ENCODE assay signal across 8 mouse cellular contexts in the genomic region with DNA sequence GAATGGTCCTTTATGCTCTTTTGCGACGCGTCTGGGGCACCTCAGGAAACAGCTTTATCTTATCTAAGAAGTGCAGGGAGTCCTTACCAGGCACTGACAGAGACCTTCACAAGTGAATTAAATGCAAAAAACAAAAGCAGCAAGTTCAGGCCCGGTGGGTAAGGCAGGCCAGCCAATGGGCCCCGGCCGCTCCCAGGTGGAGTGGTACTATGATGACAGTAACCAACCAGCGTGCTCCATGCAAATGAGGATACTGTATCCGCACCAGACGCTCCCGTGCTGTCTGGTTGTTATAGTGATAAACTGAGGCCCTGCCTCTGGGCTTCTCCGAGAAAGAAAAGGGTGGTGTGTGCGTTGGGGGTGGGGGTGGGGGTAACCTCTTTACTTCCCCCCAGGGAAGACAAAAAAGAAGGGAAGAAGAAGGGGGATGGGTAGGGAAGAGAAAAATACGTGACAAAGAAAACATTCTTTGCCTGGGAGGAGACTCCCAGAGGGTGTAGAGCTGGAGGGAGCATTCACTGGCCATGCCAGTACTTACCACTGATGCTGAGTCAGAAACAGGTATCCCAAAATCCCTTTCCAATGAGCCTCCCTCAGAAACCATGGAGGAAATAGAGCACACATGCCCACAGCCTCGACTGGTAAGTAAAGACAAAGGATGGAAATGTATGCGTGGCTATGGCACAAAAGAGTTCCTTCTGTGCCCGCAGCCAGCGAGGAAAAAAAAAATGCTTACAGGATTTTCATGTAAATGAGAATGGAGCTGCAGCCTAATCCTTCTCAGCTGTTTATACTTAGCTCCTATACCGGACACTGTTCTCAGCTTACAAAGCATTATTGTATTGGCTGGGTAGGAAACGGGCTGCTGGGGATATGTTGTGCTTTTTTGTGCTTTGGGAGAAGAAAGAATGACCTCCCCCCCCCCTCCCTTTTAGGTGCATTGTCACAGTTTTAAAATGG. TPM values are rescaled to one million over a fixed set of nuclear protein-coding genes. Genes with fewer than 3 reads are reported as not detected.
DNase-seq lines count a peak whose midpoint lies in the region; ATAC-seq and TF ChIP-seq lines count a peak whose summit lies in the region.

No protein-coding gene starts in this region.

- no peak for TF ChIP-seq POLR2A in ES-Bruce4 (IDR thresholded peaks at IDR 0.05; ENCODE audit: insufficient read depth, low read length)
- no peak for TF ChIP-seq POLR2A in lung, adult 2 months (IDR thresholded peaks at IDR 0.05; ENCODE audit: borderline replicate concordance, extremely low read depth, low read depth, low read length)

- H3K9ac ChIP-seq in ES-Bruce4 (ENCODE audit: low read depth, poor library complexity, severe bottlenecking) = peak overlapping the region; percentile 68; the same call in 1 of the 2 replicates
- peak overlapping the region; percentile 49 for H3K9ac ChIP-seq in neural tube, embryonic 15.5 days (replicated peaks)

- H3K27me3 ChIP-seq in ES-Bruce4 (ENCODE audit: control insufficient read depth, insufficient read depth, low read length, poor library complexity, severe bottlenecking) = no peaks in the 10 kb centered on the region
- peaks cover 2% of the 10 kb centered on the region; the same call in 1 of the 2 replicates for H3K27me3 ChIP-seq in erythroblast, embryonic 14.5 days (ENCODE audit: control insufficient read depth)
- H3K27me3 ChIP-seq in neural tube, embryonic 15.5 days (replicated peaks) = no peaks in the 10 kb centered on the region

- peaks cover 1% of the 10 kb centered on the region for H3K4me1 ChIP-seq in ES-Bruce4 (ENCODE audit: control insufficient read depth, insufficient read depth, low read length)
- H3K4me1 ChIP-seq in brown adipose tissue, adult 24 weeks (ENCODE audit: control insufficient read depth, insufficient read depth, insufficient read length, low read length) = no peaks in the 10 kb centered on the region; the same call in 1 of the 2 replicates
- H3K4me1 ChIP-seq in erythroblast, embryonic 14.5 days (ENCODE audit: control insufficient read depth) = peaks cover 41% of the 10 kb centered on the region
- H3K4me1 ChIP-seq in lung, adult 2 months (ENCODE audit: control insufficient read depth, insufficient read depth, low read length) = no peaks in the 10 kb centered on the region
- no peaks in the 10 kb centered on the region for H3K4me1 ChIP-seq in neural tube, embryonic 15.5 days

- peak overlapping the region; percentile 83 for H3K4me3 ChIP-seq in ES-Bruce4 (ENCODE audit: low read depth, low read length)
- peak overlapping the region; percentile 6; the same call in 1 of the 2 replicates for H3K4me3 ChIP-seq in brown adipose tissue, adult 24 weeks (ENCODE audit: insufficient read depth, low read depth, low read length)
- peak overlapping the region; percentile 80 for H3K4me3 ChIP-seq in erythroblast, embryonic 14.5 days (replicated peaks)
- peak overlapping the region; percentile 58 for H3K4me3 ChIP-seq in layer of hippocampus, adult 2 months
- no peak overlapping the region for H3K4me3 ChIP-seq in lung, adult 2 months (replicated peaks; ENCODE audit: extremely low read depth, low read depth, low read length)
- peak overlapping the region; percentile 43 for H3K4me3 ChIP-seq in neural tube, embryonic 15.5 days (replicated peaks)

- peak; percentile 36; the same call in 1 of the 2 replicates for TF ChIP-seq EP300 in ES-Bruce4 (IDR thresholded peaks at IDR 0.05; ENCODE audit: insufficient read depth, low read depth, low read length)

- intact Hi-C loops in heart, postnatal 10 days (cut with DNase I) = no loop called here

- no peaks in the 10 kb centered on the region for H3K9me3 ChIP-seq in ES-Bruce4 (replicated peaks; ENCODE audit: control insufficient read depth, insufficient read depth, low read length, poor library complexity, severe bottlenecking)
- H3K9me3 ChIP-seq in erythroblast, embryonic 14.5 days (ENCODE audit: control insufficient read depth, low read length) = no peaks in the 10 kb centered on the region
- H3K9me3 ChIP-seq in neural tube, embryonic 15.5 days (replicated peaks) = no peaks in the 10 kb centered on the region

- H3K4me2 ChIP-seq in neural tube, embryonic 15.5 days = peak overlapping the region; percentile 58

- peak; percentile 99 for ATAC-seq in neural tube, embryonic 15.5 days (ENCODE audit: low FRiP score)

- H3K27ac ChIP-seq in ES-Bruce4 (ENCODE audit: insufficient read depth, low read length) = peak overlapping the region; percentile 94
- no peak overlapping the region for H3K27ac ChIP-seq in brown adipose tissue, adult 24 weeks (replicated peaks; ENCODE audit: low read depth, low read length)
- H3K27ac ChIP-seq in layer of hippocampus, adult 2 months = peak overlapping the region; percentile 89
- peak overlapping the region; percentile 87 for H3K27ac ChIP-seq in neural tube, embryonic 15.5 days (replicated peaks)

- peak; percentile 42 to 43 for DNase-seq in heart, postnatal 10 days
- peak; percentile 56 to 69 for DNase-seq in layer of hippocampus, adult 2 months (ENCODE audit: low spot score in 2 of 2)
- peak; percentile 9 for DNase-seq in lung, adult 2 months
- DNase-seq in testis, postnatal 10 days (ENCODE audit: low spot score) = peak; percentile 58

- 23% methylated on average over 19 of the region's 19 CpGs for WGBS in lung, adult 2 months
- 18% methylated on average over 19 of the region's 19 CpGs for WGBS in neural tube, embryonic 15.5 days

- H3K36me3 ChIP-seq in ES-Bruce4 (ENCODE audit: control insufficient read depth, insufficient read depth, low read length, poor library complexity, severe bottlenecking) = no peaks in the 10 kb centered on the region
- peaks cover 10% of the 10 kb centered on the region for H3K36me3 ChIP-seq in erythroblast, embryonic 14.5 days (ENCODE audit: control insufficient read depth)
- no peaks in the 10 kb centered on the region for H3K36me3 ChIP-seq in neural tube, embryonic 15.5 days

- no peak for TF ChIP-seq CTCF in ES-Bruce4 (IDR thresholded peaks at IDR 0.05; ENCODE audit: low read depth, low read length)
- TF ChIP-seq CTCF in layer of hippocampus, adult 2 months (conservative IDR thresholded peaks at IDR 0.05) = no peak
- TF ChIP-seq CTCF in lung, adult 2 months (IDR thresholded peaks at IDR 0.05; ENCODE audit: insufficient read depth, low read length) = no peak

RNA-seq across cellular contexts. Expression of a gene that starts 20.5 kb away (rescaled TPM):
- 11.3 and 11.6 TPM in 2 replicates for polyA plus RNA-seq in ES-Bruce4 (2011; ENCODE audit: insufficient read depth, insufficient read length, low read depth, missing spikeins)
- 0.28 TPM in 1 of 2 replicates, not detected in the other for polyA plus RNA-seq in brown adipose tissue, adult 24 weeks (2012; ENCODE audit: insufficient read depth, insufficient read length, missing spikeins)
- 1.4 and 1.5 TPM in 2 replicates for polyA plus RNA-seq in erythroblast, embryonic 14.5 days (2012)
- total RNA-seq in heart, postnatal 10 days (2021) = under 1 TPM; 0.41 to 0.69 TPM
- 10 to 100 TPM; 28.6 to 31.0 TPM for total RNA-seq in layer of hippocampus, adult 2 months (2021)
- 0.36 and 0.78 TPM in 2 replicates for polyA plus RNA-seq in lung, adult 2 months (2012; rRNA removed)
- 19.3 and 21.9 TPM in 2 replicates for polyA plus RNA-seq in neural tube, embryonic 15.5 days (2015; fragmentation: Nextera tagmentation; extraction: Ambion mirVana)

RNA-seq across cellular contexts. Expression of a gene that starts 43.2 kb away (rescaled TPM):
- 45.4 and 46.8 TPM in 2 replicates for polyA plus RNA-seq in ES-Bruce4 (2011; ENCODE audit: insufficient read depth, insufficient read length, low read depth, missing spikeins)
- 2.5 and 4.5 TPM in 2 replicates for polyA plus RNA-seq in brown adipose tissue, adult 24 weeks (2012; ENCODE audit: insufficient read depth, insufficient read length, missing spikeins)
- polyA plus RNA-seq in erythroblast, embryonic 14.5 days (2012) = 0.58 and 0.93 TPM in 2 replicates
- total RNA-seq in heart, postnatal 10 days (2021) = 10 to 100 TPM; 10.4 to 11.6 TPM
- 1 to 10 TPM; 7.6 to 8.8 TPM for total RNA-seq in layer of hippocampus, adult 2 months (2021)
- polyA plus RNA-seq in lung, adult 2 months (2012; rRNA removed) = 0.27 and 0.53 TPM in 2 replicates
- polyA plus RNA-seq in neural tube, embryonic 15.5 days (2015; fragmentation: Nextera tagmentation; extraction: Ambion mirVana) = 4.8 and 9.1 TPM in 2 replicates

Comparison
In these comparisons a context has a peak if more than half of its experiments do, and no peak if none do; other contexts are left out.
1. DNase-seq: peak in every context shown above with its lines; median percentile 62 in layer of hippocampus, adult 2 months; 58 in testis, postnatal 10 days; 42 in heart, postnatal 10 days; 9 in lung, adult 2 months.